Mouse (Mus musculus) megakaryocyte, embryonic 14.5 days (primary cell): Measurements from ENCODE around the gene Oas1h.

Experiments used
- FLI1 ChIP-seq: IDR thresholded peaks from 2 replicates; pipeline ENCODE4 v1.6.1; 2012; ENCODE audit warnings: low read length, inconsistent platforms, mixed read lengths
- GATA1 ChIP-seq: IDR thresholded peaks from 3 replicates; pipeline ENCODE4 v1.6.1; 2012; ENCODE audit warnings: mixed read lengths, low read length, inconsistent platforms, borderline replicate concordance

- TF ChIP-seq FLI1: no peak
- no peak for TF ChIP-seq GATA1
Observed at GRCm38 (mm10) chr5:120811951-120812819, 49.0 kb upstream of the Oas1h start, which contains the start of gene Oas1c.
